Mouse (Mus musculus) lung, postnatal 14 days (tissue): ENCODE data around the gene Eprs.
"Not testable (repeated sequence)": the region's sequence is repeated elsewhere in the genome, so short reads cannot be mapped to it uniquely, and the experiment has no call there.

Experiments
- DNase-seq: peaks from one replicate; pipeline ENCODE4 v3.0.0; 2021

Eprs gene

DNA sequence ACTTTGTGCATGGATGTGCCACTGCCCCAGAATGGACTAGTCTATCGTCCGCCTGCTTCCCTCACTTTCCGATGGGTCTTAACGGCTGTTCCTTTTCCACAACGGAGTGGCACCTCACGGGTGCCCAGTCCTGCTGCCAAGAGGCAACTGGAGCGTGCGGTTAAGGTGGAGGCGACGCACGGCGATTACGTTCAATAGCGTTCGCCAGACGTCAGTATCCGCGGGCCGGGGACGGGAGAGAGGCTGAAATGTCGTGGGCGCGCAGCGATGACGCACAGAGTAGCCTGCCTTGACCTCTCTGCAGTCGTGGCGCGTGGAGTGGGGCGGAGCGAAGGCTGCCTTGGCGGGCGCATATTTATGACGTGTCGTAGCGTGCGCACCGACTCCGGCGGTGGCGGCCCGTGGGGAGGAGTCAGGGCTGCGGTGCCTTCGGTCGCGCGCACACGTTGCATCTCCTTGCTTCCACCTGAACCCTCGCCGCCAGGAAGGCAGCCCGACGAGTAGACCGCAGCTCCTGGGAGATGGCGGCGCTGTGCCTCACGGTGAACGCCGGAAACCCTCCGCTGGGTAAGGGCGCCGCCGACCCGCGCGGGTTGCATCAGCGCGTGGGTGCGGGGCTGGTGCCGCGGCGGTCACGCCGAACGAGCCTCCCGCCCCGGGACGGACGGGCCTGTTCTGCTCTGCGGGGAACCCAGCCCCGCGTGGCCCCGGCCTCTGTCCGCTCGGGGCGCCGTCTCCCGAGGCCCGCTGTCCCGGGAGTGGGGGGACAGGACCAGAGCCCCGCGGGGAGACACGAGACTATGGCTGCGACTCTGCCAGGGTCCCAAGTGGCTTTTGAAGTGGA lies at the start of gene Eprs:
TSS of gene Eprs (plus strand) at position 368 of the 844 bp plus-strand sequence.
- peak; percentile 99 for DNase-seq

DNA sequence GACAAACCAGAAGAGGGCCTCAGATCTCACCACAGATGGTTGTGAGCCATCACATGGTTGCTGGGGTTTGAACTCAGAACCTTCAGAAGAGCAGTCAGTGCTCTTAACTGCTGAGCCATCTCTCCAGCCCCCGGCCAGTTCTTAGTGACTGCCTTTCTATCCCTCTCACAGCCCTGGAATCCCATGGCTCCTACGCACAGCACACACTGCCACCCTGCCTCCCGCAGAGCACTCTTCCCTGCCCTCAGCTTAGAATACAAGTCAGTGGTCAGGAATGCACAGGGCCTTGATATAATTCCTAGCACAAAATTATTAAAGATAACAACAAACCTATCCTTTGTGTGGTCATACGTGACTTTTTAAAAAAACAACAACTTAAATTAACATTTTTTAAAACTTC lies 48.3 kb upstream of the Eprs start:
- DNase-seq, result no peak

DNA sequence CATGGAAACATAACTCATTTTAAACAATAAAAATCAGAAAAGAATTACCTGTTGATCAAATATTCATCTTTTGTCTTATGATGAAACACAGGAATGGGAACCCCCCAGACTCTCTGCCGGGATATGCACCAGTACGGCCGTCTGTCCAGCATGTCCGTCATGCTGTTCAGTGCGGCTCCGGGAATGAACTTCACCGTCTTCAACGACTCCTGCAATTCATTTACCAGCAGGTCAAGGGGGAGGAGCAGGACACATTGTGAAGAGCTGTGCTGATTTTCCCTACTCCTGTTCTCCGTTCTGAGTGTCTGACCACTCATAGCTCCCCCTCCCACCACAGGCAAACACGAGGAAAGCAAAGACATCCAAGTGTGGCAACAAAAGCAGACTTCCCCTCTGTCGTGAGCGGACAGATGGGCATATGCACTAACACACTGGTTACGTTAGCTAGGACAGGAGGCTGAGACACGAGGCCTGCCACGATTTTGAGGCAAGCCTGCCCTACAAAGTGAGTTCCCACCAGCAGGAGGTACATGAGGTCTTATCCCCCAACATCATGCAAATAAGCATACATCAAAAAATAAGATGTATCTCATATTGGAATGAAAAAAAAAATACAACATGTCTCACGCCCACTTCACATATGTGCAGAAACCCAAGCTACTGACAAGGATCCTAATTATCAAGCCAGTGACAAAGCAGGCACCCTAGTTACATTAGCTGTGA lies 46.8 kb upstream of the Eprs start:
- DNase-seq, result no peak

DNA sequence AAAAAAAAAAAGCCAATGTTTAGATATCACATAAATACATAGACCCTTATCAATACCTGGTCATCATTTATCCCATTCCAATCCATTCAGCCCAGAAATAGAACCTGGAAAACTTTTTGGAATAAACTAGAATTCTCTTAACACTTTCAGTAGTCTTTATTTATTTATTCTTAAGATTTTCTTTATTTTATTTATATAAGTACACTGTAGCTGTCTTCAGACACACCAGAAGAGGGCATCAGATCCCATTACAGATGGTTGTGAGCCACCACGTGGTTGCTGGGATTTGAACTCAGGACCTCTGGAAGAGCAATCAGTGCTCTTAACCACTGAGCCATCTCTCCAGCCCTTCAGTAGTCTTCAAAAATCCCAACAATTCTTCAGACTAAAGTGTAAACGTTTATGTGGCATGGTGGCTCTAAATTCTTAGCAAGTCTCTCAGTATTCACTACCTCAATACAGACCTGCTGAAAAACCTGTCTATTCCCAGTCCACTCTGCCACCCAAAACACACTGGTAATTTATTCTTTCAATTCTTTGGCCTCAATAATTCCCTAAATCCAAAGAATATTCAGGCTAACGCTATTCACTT lies 35.0 kb upstream of the Eprs start:
- not testable (repeated sequence) for DNase-seq

DNA sequence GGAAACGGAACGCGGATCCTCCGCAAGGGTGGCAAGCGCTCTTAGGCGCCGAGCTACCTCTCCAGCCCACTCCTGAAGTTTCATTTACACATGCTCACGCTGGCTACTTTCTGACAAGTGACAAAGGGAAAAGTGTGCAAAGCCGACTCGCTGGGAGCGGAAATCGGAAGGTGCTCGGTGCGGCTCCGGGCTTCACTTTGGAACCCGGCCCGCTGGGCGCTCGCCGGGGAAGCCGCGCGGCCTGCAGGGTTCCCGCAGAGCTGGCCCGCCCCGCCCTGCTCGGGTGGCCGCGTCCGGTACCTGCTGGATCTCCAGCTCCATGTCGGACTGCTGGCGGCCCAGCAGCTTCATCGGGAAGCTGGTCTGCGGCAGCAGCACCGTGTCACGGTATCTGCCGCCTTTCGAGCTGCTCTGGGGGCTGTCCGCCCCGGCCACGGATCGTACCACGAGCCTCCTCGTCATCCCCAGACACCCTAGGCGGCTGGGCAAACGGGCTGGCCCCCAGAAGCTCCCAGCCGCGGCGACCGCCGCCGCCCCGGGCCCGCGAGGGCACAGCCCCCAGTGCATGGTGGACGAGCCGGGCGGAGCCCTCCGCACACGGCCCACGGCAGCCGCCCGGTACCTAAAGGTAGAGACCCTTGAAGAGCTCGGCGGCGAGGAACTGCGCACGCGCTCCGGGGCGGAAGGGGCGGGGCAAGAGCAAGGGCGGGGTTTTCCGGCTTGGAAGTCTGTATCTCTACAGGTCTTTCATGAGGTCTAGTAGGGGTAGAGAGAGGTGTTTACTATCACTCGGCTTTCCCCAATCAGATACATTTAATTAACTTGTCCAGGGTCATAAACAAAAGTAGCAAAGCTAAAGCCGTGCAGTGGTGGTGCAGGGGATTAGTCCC lies 33.9 kb upstream of the Eprs start, which contains the start of gene Iars2:
TSS of gene Iars2 (minus strand) at position 676 of the 890 bp plus-strand sequence.
- peak; percentile 95 for DNase-seq

DNA sequence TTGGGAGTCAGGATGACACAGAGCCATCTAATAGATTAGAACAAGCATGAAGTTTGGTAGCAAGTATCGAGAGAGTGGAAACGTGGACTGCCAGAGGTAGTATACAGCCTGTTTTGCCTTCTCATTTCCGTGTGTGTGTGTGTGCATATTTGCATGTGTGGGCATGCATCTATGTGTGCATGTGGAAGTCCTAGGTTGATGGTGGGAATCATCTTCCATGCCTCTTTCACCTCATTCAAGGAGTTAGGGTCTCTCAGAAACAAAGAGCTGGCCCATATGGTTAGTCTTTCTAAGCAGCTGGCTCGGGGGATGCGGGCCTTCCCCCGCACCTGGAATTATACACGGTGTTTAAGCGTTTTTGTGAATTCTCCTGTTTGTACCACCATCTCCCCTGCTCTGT lies 33.0 kb upstream of the Eprs start:
- no peak for DNase-seq

DNA sequence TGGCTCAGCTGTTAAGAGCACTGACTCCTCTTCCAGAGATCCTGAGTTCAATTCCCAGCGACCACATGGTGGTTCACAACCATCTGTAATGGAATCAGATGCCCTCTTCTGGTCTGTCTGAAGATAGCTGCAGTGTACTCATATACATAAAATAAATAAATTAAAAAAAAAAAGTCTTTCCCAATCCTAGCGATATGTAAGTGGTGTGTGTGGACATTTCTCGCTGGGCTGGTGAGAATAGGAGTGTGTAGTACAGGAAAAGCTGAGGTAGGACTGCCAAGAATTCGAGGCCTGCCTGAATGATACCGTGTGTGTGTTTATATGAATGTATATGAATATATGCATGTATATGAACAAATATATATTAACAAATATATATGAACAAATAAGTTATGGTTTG lies 31.5 kb upstream of the Eprs start:
- DNase-seq, result no peak

DNA sequence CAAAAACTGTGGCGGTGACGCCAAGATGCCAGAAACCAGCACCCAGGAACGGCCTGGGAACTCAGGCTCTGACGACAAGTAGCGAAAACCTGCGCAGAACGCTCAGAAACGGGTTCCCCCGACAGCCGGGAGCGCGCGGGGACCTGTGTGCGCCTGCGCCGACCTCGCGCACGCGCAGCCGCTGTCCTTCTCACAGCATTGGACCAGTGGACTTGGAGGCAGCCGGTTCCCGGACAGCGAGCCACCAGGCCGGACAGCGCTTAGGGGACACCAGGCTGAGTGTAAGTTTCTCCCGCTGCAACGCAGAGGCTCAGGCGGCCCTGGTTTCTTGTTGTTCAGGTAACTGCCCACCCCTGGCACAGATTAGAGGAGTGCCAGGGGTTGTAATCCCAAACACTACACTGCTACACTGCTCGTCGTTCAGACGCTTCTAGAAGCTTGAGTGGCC lies 30.8 kb upstream of the Eprs start, which contains the start of gene Bpnt1:
TSS of gene Bpnt1 (plus strand) at position 167 of the 448 bp plus-strand sequence.
- DNase-seq, result peak; percentile 87

DNA sequence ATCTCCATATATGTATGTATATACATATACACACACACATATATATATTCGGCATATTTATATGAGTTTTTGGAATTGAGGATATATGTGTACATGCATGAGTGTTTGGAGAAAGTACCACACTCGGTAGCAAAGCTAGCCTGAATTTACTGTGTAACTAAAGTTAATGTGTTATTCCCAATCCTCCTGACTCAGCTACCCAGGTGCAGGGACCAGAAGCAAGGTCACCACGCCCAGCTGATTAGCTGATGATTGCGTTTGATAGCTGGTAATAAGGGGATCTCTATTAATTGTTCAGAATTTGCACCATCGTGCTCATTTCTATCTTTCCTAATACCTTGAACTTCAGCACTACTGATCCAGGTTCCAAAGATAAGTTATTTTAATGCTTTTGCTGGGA lies 29.2 kb upstream of the Eprs start:
- DNase-seq, result no peak

DNA sequence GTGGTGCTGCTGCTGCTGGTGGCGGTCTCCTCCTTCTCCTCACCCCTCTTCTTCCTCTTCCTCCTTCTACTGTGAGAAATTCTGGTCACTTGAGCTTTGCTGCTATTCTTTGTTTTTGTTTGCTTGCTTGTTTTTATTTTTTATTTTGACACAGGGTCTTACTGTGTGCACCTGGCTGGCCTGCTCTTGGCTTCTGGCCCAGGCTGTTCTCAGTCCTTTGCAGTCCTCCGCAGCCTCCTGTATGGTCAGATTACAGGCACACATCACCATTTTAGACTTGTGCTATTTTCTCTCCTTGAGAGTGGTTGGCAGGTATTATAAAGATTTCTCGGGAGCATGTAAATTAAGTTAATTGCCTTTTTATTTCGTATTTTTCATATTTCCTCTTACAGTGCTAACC lies 28.7 kb upstream of the Eprs start:
- no peak for DNase-seq

DNA sequence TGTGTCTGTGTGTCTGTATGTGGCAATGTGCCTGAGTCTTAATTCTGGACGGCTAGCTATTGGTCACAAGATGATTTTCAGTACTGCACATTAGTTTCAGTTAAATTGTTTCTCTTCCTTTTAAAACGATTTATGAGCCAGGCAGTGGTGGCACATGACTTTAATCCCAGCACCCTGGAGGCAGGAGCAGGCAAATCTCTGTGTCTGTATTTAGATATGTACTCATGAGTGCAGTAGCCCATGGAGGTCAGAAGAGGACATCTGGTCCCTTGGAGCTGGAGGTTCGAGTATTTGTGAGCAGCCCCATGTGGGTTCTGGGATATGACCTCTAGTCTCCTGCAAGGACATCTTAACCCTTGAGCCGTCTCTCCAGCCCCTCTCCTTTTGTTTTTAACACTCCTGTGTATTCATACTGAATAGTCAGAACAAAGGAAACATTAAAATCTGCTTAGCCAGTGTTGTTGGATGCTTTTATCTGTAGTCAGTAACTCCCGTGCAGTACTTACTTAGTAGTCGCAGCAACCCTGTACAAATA lies 27.5 kb upstream of the Eprs start:
- no peak for DNase-seq

DNA sequence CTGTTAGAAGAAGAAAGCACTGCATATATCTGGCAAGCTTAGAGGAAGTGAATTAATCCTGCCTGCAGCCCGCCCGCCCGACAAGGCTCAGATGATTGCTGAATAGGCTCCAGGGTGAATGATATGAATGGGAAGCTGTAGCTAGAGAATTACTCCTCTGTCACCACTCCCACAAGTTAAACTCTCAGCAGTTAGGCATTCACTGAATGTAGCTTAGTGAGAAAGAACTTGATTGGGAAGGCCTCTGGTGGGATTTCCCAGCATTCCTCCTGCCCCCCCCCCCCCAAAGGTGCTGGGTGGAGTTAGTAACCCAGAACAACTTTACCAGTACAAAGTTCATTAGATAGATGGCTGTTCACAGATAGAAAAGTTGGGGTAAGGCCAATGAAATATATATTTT lies 26.3 kb upstream of the Eprs start:
- no peak for DNase-seq

DNA sequence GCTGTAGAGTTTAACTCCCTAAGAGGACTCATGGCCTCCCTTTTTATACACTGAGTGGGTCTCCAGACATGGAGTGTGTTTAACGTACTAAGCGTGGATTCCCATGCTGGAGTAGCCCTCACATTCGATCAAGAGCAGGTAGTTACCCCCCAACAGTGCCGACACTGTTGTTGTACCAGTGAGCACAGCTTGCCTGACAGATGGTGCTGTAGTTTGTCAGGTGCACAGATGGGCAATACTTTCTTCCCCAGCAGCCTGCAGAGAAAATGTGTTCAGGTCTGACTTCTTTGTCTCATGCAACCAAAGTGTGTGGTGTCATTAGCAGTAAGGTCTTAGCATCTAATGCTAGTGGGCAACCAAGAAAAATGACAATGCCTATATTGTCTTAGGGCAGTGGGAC lies 20.4 kb upstream of the Eprs start:
- no peak for DNase-seq

DNA sequence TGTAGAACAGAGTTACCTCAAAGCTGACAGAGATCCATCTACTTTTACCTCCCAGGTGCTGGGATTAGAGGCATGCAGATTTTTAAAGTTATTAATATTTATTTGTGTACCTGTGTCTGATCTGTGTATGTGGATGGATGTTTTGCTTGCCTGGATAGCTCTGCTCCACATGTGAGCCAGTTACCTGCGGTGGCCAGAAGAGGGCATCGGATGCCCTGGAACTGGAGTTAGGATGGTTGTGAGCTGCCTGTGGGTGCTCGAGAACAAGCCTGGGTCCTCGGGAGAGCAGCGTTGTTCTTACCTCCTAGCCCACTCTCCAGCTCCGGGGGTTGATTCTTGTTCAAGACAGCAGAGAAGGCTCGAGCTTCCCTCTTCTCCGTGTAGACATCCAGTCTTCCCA lies 19.4 kb upstream of the Eprs start:
- DNase-seq, result no peak

DNA sequence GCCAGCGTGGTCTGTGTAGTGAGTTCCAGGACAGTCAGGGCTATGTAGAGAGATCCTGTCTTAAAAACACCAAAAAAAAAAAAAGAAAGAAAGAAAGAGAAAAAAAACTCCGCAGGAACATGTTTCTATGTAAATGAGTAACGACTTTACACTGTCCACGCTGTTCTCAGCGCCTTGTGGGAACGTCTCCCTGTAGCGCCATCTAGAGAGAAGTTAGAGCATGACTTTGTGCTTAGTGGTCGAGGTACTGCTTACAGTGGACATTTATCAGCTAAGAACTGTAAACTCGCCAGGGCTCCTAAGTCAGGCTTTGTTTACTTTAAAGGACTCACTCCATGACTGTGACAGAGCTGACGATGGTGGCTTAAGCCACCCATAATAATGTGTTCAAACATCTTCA lies 16.7 kb upstream of the Eprs start:
- DNase-seq, result no peak

DNA sequence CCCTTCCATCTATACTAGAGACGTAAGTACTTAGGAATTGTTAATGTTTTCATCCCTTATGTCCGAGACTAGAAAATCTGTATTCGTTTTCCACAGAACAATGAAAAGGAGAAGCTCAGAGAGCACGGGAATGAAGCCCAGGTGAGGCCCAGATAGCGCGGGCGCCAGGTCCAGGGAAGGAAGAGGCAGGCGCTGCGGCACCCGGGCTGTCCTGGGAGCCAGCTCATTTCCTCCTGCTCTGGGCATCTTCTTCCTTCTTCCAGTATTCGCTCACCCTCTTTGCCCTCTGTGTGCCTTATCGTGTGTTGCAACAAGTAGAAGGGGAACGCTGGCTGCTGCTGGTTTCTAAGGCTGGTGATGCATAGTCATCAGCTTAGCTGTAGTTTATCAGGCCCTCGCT lies 13.1 kb upstream of the Eprs start:
- no peak for DNase-seq

DNA sequence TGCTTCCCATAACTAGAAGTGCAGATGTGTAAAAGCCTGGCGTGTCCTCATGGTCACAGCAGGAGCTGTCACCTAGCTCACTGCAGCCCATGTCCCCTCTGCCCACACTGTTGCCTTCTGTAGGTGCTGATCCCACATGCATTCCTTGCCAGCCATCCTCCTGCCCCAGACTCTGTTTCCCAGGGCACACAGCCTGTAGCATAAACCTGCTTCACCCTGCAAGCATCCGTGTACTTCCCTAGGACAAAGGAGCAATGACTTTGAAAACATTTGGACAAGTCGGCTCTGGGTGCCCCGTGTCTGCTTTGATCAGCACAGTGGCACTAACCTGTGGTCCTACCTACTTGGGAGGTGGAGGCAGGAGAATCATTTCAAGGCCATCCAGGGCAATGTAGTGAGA lies 12.2 kb upstream of the Eprs start:
- DNase-seq, result no peak

DNA sequence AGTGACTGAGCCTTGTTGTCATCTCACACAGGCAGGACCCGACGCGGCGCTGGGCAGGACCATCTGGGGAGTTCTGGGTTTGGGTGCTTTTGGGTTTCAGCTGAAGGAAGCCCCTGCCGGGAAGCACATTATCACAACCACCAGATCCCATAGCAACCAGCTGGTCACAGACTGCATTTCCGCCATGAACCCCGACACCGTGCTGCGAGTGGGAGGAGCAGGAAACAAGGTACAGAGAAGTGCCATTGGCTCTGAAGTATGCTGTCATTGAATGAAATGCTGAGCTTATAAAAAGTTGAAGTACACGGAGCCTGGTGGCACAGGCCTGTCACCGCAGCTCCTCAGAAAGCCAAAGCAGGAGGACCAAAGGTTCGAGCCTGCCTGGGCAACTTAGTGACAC lies 10.7 kb upstream of the Eprs start:
- DNase-seq, result no peak

DNA sequence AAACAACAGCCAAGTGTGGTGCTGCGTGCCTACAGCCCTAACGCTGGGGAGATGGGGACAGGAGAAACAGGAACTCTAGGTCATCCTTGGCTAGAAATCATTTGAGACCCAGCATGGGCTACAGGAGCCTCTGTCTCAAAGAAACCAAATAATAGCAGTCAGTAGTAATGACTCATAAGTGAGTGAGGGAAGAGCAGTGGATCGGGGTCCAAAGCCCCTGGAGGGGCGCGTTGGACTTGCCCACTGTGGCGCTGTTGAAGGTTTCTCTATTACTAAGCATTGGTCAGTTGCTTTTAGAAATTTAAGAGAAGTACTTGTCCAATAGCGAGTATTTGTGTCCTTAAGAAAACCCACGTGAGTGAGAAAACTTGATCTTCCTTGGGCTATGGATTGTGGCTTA lies 9.5 kb upstream of the Eprs start:
- no peak for DNase-seq

DNA sequence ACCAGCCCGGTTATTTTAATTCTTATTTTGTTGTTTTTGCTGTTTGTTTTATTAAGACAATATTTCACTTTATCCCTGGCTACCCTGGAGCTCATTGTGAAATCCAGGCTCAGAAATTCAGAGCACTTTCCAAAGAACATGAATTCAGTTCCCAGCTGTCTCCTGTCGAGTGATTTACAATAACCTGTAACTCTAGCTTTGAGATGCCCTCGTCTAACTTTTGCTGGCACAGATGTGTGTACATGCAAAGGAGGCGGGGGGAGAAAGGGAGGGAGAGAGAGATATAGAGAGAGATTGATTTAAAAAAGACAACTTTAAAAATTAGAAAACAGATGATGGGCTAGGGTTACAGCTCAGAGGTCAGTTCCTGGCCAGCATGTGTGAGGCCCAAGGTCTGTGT lies 8.1 kb upstream of the Eprs start:
- no peak for DNase-seq

DNA sequence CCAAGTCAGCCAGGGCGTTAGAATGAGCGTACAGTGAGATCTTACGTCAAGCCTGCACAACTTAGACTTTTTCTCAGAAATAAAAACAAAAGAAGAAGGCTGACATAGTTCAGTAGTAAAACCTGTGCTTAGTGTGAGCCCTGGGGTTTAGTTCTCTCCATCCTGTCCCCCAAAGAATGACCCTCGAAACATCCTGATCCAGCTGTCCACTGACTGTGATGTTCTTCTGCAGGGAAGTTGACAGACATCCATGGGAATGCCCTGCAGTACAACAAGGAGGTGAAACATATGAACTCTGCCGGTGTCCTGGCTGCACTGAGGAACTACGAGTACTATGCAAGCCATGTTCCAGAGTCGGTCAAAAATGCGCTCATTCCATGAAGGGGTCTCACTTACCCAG lies 6.6 kb upstream of the Eprs start:
- no peak for DNase-seq

DNA sequence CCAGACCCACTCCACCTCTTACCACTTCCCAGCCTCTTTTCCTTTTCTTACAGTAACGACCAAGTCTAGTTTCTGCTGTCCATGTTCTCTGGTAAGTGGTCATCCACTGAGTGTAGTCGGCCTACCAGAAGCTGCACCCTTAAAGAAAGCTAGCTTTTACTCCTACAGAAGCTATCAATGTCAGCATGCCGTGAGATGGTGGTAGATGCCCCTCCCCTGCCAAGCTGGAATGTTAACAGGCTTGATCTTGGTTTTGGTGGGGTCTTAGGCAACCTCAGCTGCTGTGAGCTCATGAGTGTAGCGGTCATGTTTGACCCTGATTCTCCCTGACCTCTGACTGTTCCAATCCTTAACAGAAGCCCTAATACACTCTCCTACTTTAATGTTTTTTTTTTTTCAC lies 4.6 kb upstream of the Eprs start:
- DNase-seq, result no peak
